Mouse (Mus musculus): Measurements from ENCODE around the gene Smyd5.

The Smyd5 gene

GRCm38 (mm10) chr6:85490252-85490651, 58.5 kb downstream of the Smyd5 start:
- DNase-seq (ENCODE audit: low read depth, low spot score), result no peak

- DNase-seq (ENCODE audit: low read depth, low spot score), result no peak
Measured at GRCm38 (mm10) chr6:85491606-85492005, 59.8 kb downstream of the Smyd5 start.

Data from ZHBTc4 (cell line).